Mouse (Mus musculus) hematopoietic stem cell, adult 5-6 weeks (primary cell): ENCODE results near the gene Gm19684. TPM values are rescaled to one million over a fixed set of nuclear protein-coding genes. Genes with fewer than 3 reads are reported as not detected.
A peak's percentile ranks its signal among the peaks of the same experiment; 100 is the strongest.
"Not testable (repeated sequence)": the region's sequence is repeated elsewhere in the genome, so short reads cannot be mapped to it uniquely, and the experiment has no call there.

Experiments used
- ATAC-seq, 2 experiments: fragments of 125-278 bp in 1 of 2; replicated peaks in 1 of 2; 2 replicates each; pipeline ENCODE4 v1.8.0; 2016 to 2017; ENCODE audit warnings: inconsistent platforms in 2 of 2, mild to moderate bottlenecking in 2 of 2, moderate number of reproducible peaks in 2 of 2, low read depth in 1 of 2, moderate TSS enrichment in 1 of 2; ENCODE audit not compliant: low FRiP score in 2 of 2, poor library complexity in 2 of 2, severe bottlenecking in 2 of 2, insufficient read depth in 1 of 2, low TSS enrichment in 1 of 2
- total RNA-seq: library from RNA; stranded (forward); fragments of 172-1452, 232-1000 nt; gene quantifications from 2 replicates; pipeline ENCODE4 v1.2.3, GENCODE M21; 2017

The Gm19684 gene
- total RNA-seq, 1 experiment from 2014 or later = not detected

GRCm38 (mm10) chr17:36124111-36124510, 2.6 kb downstream of the Gm19684 start:
- ATAC-seq = not testable (repeated sequence)

GRCm38 (mm10) chr17:36128525-36128924, 7.0 kb downstream of the Gm19684 start:
- ATAC-seq = not testable (repeated sequence)

- ATAC-seq = not testable (repeated sequence)
Measured at GRCm38 (mm10) chr17:36128968-36129817, 7.7 kb downstream of the Gm19684 start, which contains the start of gene Gm7030. Gene Gm7030, minus strand, starts transcription at chr17:36129425.

- no peak for ATAC-seq
Measured at GRCm38 (mm10) chr17:36131516-36132265, 10.2 kb downstream of the Gm19684 start.

GRCm38 (mm10) chr17:36135421-36136231, 14.1 kb downstream of the Gm19684 start:
- ATAC-seq = peak; percentile 52 to 58

GRCm38 (mm10) chr17:36136299-36136848, 14.9 kb downstream of the Gm19684 start:
- ATAC-seq = not testable (repeated sequence)

- peak; percentile 42 to 70 for ATAC-seq
Measured at GRCm38 (mm10) chr17:36145111-36145860, 23.8 kb downstream of the Gm19684 start.

GRCm38 (mm10) chr17:36145861-36146156, 24.3 kb downstream of the Gm19684 start:
- ATAC-seq = 0 out of 4 replicates have a peak, but pooled peaks of 1 of the 2 experiments have one; percentile 6

- not testable (repeated sequence) for ATAC-seq
Measured at GRCm38 (mm10) chr17:36146937-36147336, 25.5 kb downstream of the Gm19684 start.

- not testable (repeated sequence) for ATAC-seq
Measured at GRCm38 (mm10) chr17:36148468-36148867, 27.0 kb downstream of the Gm19684 start.

- ATAC-seq = not testable (repeated sequence)
Measured at GRCm38 (mm10) chr17:36151200-36151599, 29.7 kb downstream of the Gm19684 start.

GRCm38 (mm10) chr17:36154271-36155149, 33.0 kb downstream of the Gm19684 start:
- peak in 1 of 2 experiments; percentile 64; a peak in 1 of 4 replicates for ATAC-seq

- not testable (repeated sequence) for ATAC-seq
Measured at GRCm38 (mm10) chr17:36157782-36158181, 36.3 kb downstream of the Gm19684 start.

GRCm38 (mm10) chr17:36158264-36158663, 36.8 kb downstream of the Gm19684 start:
- not testable (repeated sequence) for ATAC-seq

GRCm38 (mm10) chr17:36161129-36162051, 39.9 kb downstream of the Gm19684 start:
- ATAC-seq = peak; percentile 65 to 85
